Mouse (Mus musculus) lung, adult 10 weeks (tissue): ENCODE measurements around the gene Nkd2. TPM values are rescaled to one million over a fixed set of nuclear protein-coding genes. Genes with fewer than 3 reads are reported as not detected.

ENCODE experiments used
- polyA plus RNA-seq: library from polyadenylated mRNA; stranded (reverse); fragments of 350-450 nt; fragmentation: Illumina TruSeq; extraction: RNeasy Lipid Tissue Mini Kit (QIAGEN cat#74804); gene quantifications from one replicate; pipeline ENCODE4 v1.2.3, GENCODE M21; 2014; ENCODE audit warnings: low read depth, low replicate concordance; ENCODE audit not compliant: insufficient read depth

The Nkd2 gene
- 4.3 TPM for polyA plus RNA-seq

GRCm38 (mm10) chr13:73847465-73847836, at the start of gene Nkd2:
TSS of gene Nkd2 (minus strand) at chr13:73847631.

Other genes starting within 250 kb of the Nkd2 start
- 110 TPM for gene Clptm1l, start 243.6 kb downstream of the Nkd2 start, polyA plus RNA-seq
- gene Tert, start 220.7 kb downstream of the Nkd2 start, polyA plus RNA-seq, result 0.53 TPM
- not detected for gene Slc6a18, start 169.6 kb downstream of the Nkd2 start, polyA plus RNA-seq
- gene Slc6a19, start 142.8 kb downstream of the Nkd2 start, polyA plus RNA-seq, result 0.15 TPM
- gene Slc12a7, start 114.5 kb downstream of the Nkd2 start, polyA plus RNA-seq, result 14.8 TPM
- 1.1 TPM for gene Trip13, start 90.2 kb upstream of the Nkd2 start, polyA plus RNA-seq
- 23.9 TPM for gene Brd9, start 90.2 kb upstream of the Nkd2 start, polyA plus RNA-seq
- gene Zdhhc11, start 116.2 kb upstream of the Nkd2 start, polyA plus RNA-seq, result not detected
- 7.5 TPM for gene Tppp, start 161.8 kb upstream of the Nkd2 start, polyA plus RNA-seq
- 1.3 TPM for gene Cep72, start 214.7 kb upstream of the Nkd2 start, polyA plus RNA-seq